Mouse (Mus musculus) midbrain, embryonic 10.5 days (tissue): ENCODE data around the gene Nhp2. TPM values are rescaled to one million over a fixed set of nuclear protein-coding genes. Genes with fewer than 3 reads are reported as not detected.

ENCODE experiments used
- DNase-seq: peaks from one replicate; pipeline ENCODE4 v3.0.0-alpha.2; 2017; ENCODE audit warnings: low spot score
- H3K27ac ChIP-seq: fragments of 300-500 bp; sonication (generic); replicated peaks from 2 replicates; pipeline ENCODE4 v1.5.1; 2016; ENCODE audit warnings: mild to moderate bottlenecking
- H3K27me3 ChIP-seq: fragments of 300-500 bp; sonication (generic); 2 replicates; pipeline ENCODE4 v1.6.1; 2016; ENCODE audit warnings: low read depth, mild to moderate bottlenecking; ENCODE audit not compliant: poor library complexity, severe bottlenecking
- H3K36me3 ChIP-seq: fragments of 300-500 bp; sonication (generic); 2 replicates; pipeline ENCODE4 v1.6.1; 2016; ENCODE audit warnings: mild to moderate bottlenecking, moderate library complexity
- H3K4me1 ChIP-seq: fragments of 300-500 bp; sonication (generic); 2 replicates; pipeline ENCODE4 v1.6.1; 2016
- H3K4me3 ChIP-seq: fragments of 300-500 bp; sonication (generic); 2 replicates; pipeline ENCODE4 v1.5.1; 2016; ENCODE audit warnings: mild to moderate bottlenecking, moderate library complexity
- H3K9me3 ChIP-seq: fragments of 300-500 bp; sonication (generic); replicated peaks from 2 replicates; pipeline ENCODE4 v1.6.1; 2016; ENCODE audit warnings: mild to moderate bottlenecking
- WGBS: fragments of 180-500 bp; shearing (Covaris S2); methylation state at CpG from one replicate; pipeline ENCODE4 v1.1.7; 2016; 5-methylcytosine and 5-hydroxymethylcytosine counted together
- polyA plus RNA-seq: library from polyadenylated mRNA; unstranded; fragments of >200 nt; fragmentation: Nextera tagmentation; extraction: Ambion mirVana; gene quantifications from 2 replicates; pipeline ENCODE4 v1.2.1, GENCODE M21; 2016

The Nhp2 gene
- 209 and 269 TPM in 2 replicates for polyA plus RNA-seq

DNA sequence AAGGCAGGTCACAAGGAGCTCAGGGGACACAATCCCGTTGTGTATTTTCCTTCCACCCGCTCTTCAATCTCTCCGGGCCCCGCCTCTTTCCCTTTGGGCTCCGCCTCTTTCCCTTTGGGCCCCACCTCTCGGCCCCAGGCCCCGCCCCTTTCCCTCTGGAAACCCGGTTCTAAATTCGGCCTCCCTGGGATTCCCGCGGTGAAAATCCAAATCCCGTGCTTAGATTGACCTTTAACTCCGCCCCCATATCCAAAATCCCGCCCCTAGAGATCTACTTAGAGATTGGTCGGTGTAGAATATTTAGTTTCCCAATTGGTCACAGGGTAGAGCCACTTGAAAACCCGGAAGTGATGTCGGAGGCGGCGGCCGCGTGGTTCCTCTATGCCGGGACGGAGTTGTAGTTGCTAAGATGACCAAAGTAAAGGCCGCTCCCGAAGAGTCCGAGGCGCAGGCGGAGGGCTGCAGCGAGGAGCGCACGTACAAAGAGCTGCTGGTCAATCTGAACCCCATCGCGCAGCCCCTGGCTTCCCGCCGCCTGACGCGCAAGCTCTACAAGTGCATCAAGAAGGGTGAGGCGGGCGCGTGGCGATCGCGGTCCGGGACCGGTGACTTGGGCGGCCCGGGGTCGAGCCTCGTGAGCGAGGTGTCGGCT lies at the start of gene Nhp2:
Nhp2 (plus strand) TSS at position 327 of the 652 bp plus-strand sequence.
- Histone ChIP-seq H3K4me1 (peaks cover 32% of the 10 kb centered on the region), H3K36me3 (peaks cover 35% of the 10 kb centered on the region), H3K27ac (peak within 1 kb of the TSS; percentile 89), H3K4me3 (peak within 1 kb of the TSS; percentile 81), H3K27me3 (peaks cover 3% of the 10 kb centered on the region; the same call in 1 of the 2 replicates), H3K9me3 (no peaks in the 10 kb centered on the region)
- under 1% methylated on average over 51 of the region's 51 CpGs for WGBS
- DNase-seq: peak; percentile 95

DNA sequence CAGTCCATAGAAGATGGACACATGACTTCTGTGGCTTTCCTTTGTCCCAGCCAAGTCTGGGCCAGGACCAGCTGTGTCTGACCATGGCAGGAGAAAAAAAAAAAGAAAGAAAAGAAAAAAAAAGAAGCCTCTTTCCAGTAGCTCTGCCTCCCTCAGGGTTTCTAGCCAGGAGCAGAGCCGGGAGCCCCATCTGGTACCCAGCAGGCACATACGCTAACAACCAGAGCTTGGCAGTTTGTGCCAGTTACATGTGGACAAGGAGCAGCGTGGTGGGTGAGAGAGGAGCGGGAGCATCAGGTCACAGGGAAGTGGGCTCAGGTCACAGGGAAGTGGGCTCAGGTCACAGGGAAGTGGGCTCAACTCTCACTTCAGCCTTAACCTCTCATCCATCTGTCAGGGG lies 43.1 kb upstream of the Nhp2 start:
- 89% methylated on average over 4 of the region's 4 CpGs for WGBS
- H3K27me3 ChIP-seq: no peaks in the 10 kb centered on the region

DNA sequence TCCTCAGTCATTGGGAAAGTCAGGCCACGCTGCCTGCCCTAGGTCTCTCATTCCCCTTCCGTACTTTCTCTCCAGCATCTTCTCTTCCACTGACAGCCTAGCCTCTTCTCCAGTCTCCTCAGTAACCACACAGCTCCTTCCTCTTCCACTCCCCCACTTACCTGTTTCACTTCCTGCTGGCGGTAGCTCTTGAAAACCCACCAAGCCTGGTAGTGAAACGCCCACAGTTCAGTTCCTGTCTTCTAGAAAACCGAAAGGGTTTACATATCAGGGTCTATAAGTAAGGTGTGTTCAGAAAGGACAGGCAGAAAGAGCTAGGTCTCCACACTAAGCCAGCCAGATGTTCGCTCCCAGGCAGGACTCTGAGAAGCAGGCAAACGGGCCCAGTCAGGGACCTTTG lies 41.9 kb upstream of the Nhp2 start:
- WGBS: 85% methylated on average over 7 of the region's 7 CpGs

More for the DNA sequence above, 43.1 kb upstream of the Nhp2 start:
- Histone ChIP-seq H3K27ac (peak overlapping the region; percentile 33; the same call in 1 of the 2 replicates), H3K4me3 (no peak overlapping the region), H3K9me3 (no peaks in the 10 kb centered on the region), H3K36me3 (no peaks in the 10 kb centered on the region), H3K4me1 (0 out of 2 replicates have a peak, but pooled peaks cover 10% of the 10 kb centered on the region)
- no peak for DNase-seq

DNA sequence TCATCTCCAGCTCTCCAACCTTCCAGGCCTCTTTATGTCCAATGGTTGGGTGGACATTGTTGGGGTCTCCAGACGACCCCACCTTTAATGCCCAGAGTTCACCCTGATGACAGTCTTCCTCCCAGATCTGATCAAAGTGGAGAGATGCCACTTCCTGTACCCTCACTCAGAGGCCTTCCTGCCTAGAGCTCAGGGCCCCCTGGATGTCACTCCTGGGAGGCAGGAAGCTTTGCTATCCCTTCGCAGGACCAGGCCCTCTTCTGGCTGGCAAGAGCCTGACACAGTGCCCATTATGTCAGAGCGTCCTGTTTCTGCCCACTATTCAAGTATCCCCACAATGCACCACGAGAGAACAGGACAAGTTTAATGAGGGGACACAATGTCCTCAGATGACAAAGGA lies 40.5 kb upstream of the Nhp2 start:
- WGBS: 67% methylated on average over 4 of the region's 4 CpGs
- no peak overlapping the region for H3K27ac ChIP-seq
- no peaks in the 10 kb centered on the region for H3K27me3 ChIP-seq
- H3K36me3 ChIP-seq: no peaks in the 10 kb centered on the region
- H3K4me1 ChIP-seq: peaks cover 19% of the 10 kb centered on the region
- no peak for DNase-seq
- H3K4me3 ChIP-seq: no peak overlapping the region
- H3K9me3 ChIP-seq: no peaks in the 10 kb centered on the region

More for the DNA sequence above, 41.9 kb upstream of the Nhp2 start:
- H3K27me3 ChIP-seq: no peaks in the 10 kb centered on the region
- no peak overlapping the region for H3K4me3 ChIP-seq
- no peaks in the 10 kb centered on the region for H3K9me3 ChIP-seq
- no peaks in the 10 kb centered on the region for H3K36me3 ChIP-seq
- H3K4me1 ChIP-seq: 0 out of 2 replicates have a peak, but pooled peaks cover 7% of the 10 kb centered on the region
- H3K27ac ChIP-seq: no peak overlapping the region
- no peak for DNase-seq

DNA sequence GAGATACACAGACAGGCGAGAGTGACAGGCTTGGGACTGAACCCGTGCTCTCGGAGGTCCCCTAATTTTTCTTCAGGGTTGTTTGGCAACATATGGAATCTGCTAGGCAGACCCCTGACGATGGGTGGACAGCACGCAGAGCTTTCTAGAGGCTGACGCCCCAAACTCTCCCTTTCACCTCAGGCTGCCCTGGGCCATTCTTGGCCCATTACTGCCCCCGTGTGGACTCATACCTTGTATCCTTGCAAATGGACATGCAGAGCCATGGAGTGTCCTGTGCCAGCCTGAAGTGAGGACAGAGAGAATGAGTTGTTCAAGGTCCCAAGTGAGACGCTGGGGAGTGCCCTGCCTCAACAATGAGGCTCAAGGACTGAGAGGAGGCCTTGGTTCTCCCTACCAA lies 36.8 kb upstream of the Nhp2 start:
- peaks cover 34% of the 10 kb centered on the region for H3K4me1 ChIP-seq
- no peaks in the 10 kb centered on the region for H3K9me3 ChIP-seq
- H3K27me3 ChIP-seq: no peaks in the 10 kb centered on the region
- peaks cover 22% of the 10 kb centered on the region for H3K36me3 ChIP-seq
- peak overlapping the region; percentile 12; the same call in 1 of the 2 replicates for H3K4me3 ChIP-seq
- peak; percentile 78 for DNase-seq
- 22% methylated on average over 8 of the region's 8 CpGs for WGBS
- H3K27ac ChIP-seq: no peak overlapping the region

DNA sequence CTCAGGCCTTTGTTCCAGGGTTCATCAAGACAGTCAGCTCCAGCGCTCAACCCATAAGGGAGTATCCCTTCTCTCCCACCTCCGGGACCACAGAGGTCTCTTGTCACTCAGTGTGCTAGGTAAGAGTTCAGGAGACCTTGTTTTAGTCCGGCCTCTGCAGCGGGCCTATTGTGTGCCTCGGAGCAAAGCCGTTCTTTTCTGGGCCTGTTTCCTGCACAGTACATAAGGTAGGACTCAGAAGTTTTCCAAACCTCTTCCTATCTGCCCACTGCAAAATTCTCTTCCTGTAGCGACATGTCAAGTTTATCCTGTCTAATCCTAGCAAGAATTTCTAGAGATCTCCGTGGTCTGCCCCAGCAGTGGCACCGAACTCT lies 35.5 kb upstream of the Nhp2 start:
- no peak for DNase-seq
- Histone ChIP-seq H3K27me3 (no peaks in the 10 kb centered on the region), H3K4me3 (peak overlapping the region; percentile 76), H3K9me3 (no peaks in the 10 kb centered on the region), H3K4me1 (peaks cover 34% of the 10 kb centered on the region), H3K36me3 (peaks cover 36% of the 10 kb centered on the region), H3K27ac (peak overlapping the region; percentile 94)
- WGBS: 19% methylated on average over 9 of the region's 9 CpGs

DNA sequence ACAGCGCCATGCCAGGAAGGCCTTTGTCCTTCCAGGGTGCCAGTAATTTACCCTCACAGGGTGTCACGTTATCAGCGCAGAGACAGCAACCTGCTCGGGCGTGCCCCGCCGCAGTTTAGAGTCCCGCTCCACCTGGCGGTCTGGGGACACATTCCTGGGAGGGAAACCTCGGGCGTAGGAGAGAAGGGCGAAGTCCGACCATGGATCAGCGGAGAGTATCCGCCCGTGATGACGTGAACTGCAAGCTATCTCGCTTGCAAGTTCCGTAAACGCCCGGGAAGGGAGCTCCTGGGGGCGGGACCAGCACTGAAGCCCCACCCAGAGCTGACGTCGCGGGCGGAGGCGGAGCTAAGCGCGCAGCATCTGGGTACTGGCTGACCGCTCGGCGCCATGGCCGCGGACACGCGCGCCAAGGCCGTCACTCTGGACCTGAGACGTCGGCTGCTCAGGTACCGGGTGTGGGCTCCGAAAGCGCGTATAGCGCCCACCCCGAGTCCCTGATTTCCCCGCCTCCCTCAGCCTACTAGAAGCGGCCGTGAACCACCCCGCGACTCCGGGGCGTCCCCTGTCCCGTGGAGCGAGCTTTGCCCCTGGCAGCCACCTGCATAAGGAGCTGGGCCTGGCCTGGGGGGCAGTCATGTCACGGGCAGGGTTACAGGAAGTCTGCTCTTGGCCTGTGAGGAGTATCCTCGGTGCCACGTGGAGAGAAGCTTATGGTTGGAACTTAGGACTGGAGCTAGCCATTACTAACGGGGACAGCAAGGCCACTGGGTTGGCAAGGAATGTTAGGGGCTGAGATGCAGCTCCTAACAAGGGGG lies 34.9 kb upstream of the Nhp2 start, which contains the start of gene Phykpl:
Phykpl (plus strand) TSS at position 327 of the 818 bp plus-strand sequence.
- WGBS: under 1% methylated on average over 59 of the region's 59 CpGs

DNA sequence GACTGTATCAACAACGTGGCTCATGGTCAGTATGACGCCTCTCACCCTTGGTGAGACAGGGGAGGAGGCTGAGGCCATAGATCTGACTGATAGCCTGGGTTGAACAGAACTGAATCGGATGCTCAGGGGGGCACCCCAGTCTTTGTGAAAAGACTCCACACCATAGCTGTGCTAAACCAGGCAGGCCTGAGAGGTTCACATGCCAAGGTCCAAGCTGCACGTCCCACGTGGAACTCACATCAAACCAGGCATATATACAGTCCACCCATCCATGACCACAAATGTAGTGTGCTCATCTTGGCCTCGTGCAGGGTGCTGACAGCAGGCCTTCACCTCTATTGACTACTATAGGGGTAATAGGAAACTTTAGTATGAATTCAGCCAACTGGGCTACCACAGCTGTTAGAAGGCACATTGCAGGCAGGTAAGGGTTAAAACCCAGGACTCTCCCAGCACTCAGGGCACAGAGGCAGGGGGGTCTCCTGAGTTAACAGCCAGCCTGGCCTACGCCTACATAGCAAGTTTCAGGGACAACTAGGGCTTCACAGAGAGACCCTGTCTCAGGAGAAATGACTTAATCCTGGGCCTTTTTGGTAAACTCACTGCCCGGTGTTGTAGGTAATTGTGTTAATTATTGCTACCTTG lies 33.8 kb upstream of the Nhp2 start:
- Histone ChIP-seq H3K27ac (peak overlapping the region; percentile 94), H3K9me3 (no peaks in the 10 kb centered on the region), H3K4me1 (peaks cover 34% of the 10 kb centered on the region), H3K36me3 (peaks cover 53% of the 10 kb centered on the region), H3K4me3 (peak overlapping the region; percentile 76), H3K27me3 (no peaks in the 10 kb centered on the region)
- no peak for DNase-seq
- WGBS: 79% methylated on average over 8 of the region's 8 CpGs

More for the DNA sequence above, 34.9 kb upstream of the Nhp2 start, which contains the start of gene Phykpl:
- H3K4me1 ChIP-seq: peaks cover 34% of the 10 kb centered on the region
- peak; percentile 98 for DNase-seq
- no peaks in the 10 kb centered on the region for H3K27me3 ChIP-seq
- H3K9me3 ChIP-seq: no peaks in the 10 kb centered on the region
- peak within 1 kb of the TSS; percentile 94 for H3K27ac ChIP-seq
- peaks cover 42% of the 10 kb centered on the region for H3K36me3 ChIP-seq
- peak within 1 kb of the TSS; percentile 76 for H3K4me3 ChIP-seq

DNA sequence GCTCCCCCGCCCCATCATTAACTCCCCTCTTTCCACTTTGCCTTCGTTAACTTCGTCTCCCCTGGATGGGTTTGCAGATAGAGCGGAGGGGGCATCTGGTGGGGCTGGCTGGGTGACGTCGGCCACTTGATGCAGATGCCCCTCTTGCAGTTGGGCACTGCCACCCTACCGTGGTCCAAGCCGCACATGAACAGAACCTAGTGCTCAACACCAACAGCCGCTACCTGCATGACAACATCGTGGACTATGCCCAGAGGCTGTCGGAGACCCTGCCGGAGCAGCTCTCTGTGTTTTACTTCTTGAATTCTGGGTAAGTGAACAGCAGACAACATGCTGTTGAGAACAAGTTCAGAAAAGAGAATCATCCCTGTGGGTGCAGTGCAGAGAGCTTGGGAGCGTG lies 33.1 kb upstream of the Nhp2 start:
- WGBS: 96% methylated on average over 13 of the region's 13 CpGs
- H3K4me3 ChIP-seq: no peak overlapping the region
- peaks cover 34% of the 10 kb centered on the region for H3K4me1 ChIP-seq
- H3K27me3 ChIP-seq: no peaks in the 10 kb centered on the region
- no peak for DNase-seq
- no peak overlapping the region for H3K27ac ChIP-seq
- H3K36me3 ChIP-seq: peaks cover 59% of the 10 kb centered on the region
- H3K9me3 ChIP-seq: no peaks in the 10 kb centered on the region

DNA sequence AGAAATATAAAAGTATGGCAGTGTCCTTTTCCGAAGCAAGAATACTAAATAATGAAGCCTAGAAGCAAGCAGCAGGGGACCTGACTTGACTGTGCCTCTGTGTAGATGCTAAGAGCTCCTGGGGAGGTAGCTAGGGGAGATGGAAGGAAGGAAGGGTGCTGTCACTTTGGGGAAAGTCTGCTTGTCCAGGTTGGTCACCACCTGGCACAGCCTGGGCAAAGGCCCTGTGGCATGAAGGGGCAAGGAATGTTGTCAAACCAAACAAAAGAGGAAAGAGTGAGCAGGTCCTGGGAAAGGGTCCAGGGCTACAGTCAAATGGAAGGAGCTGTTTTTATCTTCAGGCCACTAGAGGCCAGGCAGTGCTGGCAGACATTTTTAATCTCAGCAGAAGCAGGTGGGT lies 32.5 kb upstream of the Nhp2 start:
- Histone ChIP-seq H3K27ac (no peak overlapping the region), H3K27me3 (no peaks in the 10 kb centered on the region), H3K36me3 (peaks cover 66% of the 10 kb centered on the region), H3K4me1 (peaks cover 34% of the 10 kb centered on the region), H3K9me3 (no peaks in the 10 kb centered on the region), H3K4me3 (no peak overlapping the region)
- no peak for DNase-seq
- 90% methylated on average over 1 of the region's 1 CpGs for WGBS

DNA sequence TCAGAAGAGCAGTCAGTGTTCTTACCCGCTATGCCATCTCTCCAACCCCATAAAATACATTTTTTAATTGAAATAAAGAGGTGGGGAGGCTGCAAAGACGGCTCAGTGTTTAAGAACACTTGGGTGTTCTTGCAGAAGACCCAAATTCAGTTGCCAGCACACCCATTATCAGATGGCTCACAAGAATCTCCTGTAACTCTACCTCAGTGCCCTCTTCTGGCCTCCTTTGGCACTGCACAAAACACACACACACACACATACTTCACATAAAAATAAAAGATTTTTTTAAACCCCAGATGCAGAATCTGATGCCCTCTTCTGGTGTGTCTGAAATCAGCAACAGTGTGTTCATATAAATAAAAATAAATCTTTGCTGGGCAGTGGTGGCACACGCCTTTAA lies 30.7 kb upstream of the Nhp2 start:
- H3K36me3 ChIP-seq: peaks cover 84% of the 10 kb centered on the region
- no peak overlapping the region for H3K27ac ChIP-seq
- no peaks in the 10 kb centered on the region for H3K27me3 ChIP-seq
- H3K4me1 ChIP-seq: peaks cover 22% of the 10 kb centered on the region
- DNase-seq: no peak
- H3K9me3 ChIP-seq: no peaks in the 10 kb centered on the region
- no peak overlapping the region for H3K4me3 ChIP-seq
- WGBS: 97% methylated on average over 3 of the region's 3 CpGs

DNA sequence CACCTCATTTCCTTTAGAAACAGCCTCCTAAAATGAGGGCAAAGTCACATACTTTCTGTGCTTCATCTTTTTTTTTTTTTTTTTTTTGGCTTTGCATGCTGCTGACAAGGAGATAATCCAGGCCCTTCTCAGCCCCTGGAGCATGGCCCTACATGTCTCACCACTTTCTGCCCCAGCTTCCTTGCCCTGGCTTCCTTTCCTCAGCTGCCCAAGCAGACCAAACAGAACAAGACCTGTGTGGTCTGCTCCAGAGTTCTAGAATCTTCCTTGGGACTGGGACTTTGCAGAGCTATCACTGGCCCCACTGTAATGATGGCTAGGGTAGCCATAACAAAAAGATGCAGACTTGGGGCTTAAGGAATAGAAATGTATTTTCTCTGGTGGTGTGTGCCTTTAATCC lies 29.5 kb upstream of the Nhp2 start:
- H3K36me3 ChIP-seq: peaks cover 95% of the 10 kb centered on the region
- DNase-seq: no peak
- H3K27me3 ChIP-seq: no peaks in the 10 kb centered on the region

More for the DNA sequence above, 29.5 kb upstream of the Nhp2 start:
- Histone ChIP-seq H3K27ac (no peak overlapping the region), H3K9me3 (no peaks in the 10 kb centered on the region), H3K4me1 (peaks cover 14% of the 10 kb centered on the region), H3K4me3 (no peak overlapping the region)
